Mouse (Mus musculus): ENCODE results near the gene Pgbd1.
"Not testable (repeated sequence)": the region's sequence is repeated elsewhere in the genome, so short reads cannot be mapped to it uniquely, and the experiment has no call there.

- TF ChIP-seq GATA1 (IDR thresholded peaks at IDR 0.05; ENCODE audit: borderline replicate concordance, low read length); FLI1 (IDR thresholded peaks at IDR 0.05; ENCODE audit: low read length): not testable (repeated sequence)
Observed at GRCm38 (mm10) chr13:21478759-21479670, 38.2 kb upstream of the Pgbd1 start, which contains the start of the genes Zkscan4 and Gm10065.
